Mouse (Mus musculus) cerebellum, adult 11-12 months (tissue): ENCODE measurements around the gene P4hb.
A peak's percentile ranks its signal among the peaks of the same experiment; 100 is the strongest.
"Not testable (repeated sequence)": the region's sequence is repeated elsewhere in the genome, so short reads cannot be mapped to it uniquely, and the experiment has no call there.

Experiments
- DNase-seq: peaks from one replicate; pipeline ENCODE4 v3.0.0; 2022

Gene P4hb

GRCm38 (mm10) chr11:120571122-120571521 is 1.9 kb downstream of the P4hb start:
- DNase-seq = no peak

GRCm38 (mm10) chr11:120568324-120568723 is 4.7 kb downstream of the P4hb start:
- no peak for DNase-seq

- DNase-seq = no peak
These were observed 7.9 kb downstream of the P4hb start for GRCm38 (mm10) chr11:120565114-120565513.

GRCm38 (mm10) chr11:120562949-120563348 is 10.1 kb downstream of the P4hb start:
- no peak for DNase-seq

GRCm38 (mm10) chr11:120560952-120561728 is 11.9 kb downstream of the P4hb start:
- DNase-seq = no peak

- DNase-seq = not testable (repeated sequence)
These were observed 14.2 kb downstream of the P4hb start for GRCm38 (mm10) chr11:120558843-120559242.

- DNase-seq = no peak
These were observed 17.8 kb downstream of the P4hb start for GRCm38 (mm10) chr11:120555260-120555659.

- DNase-seq = no peak
These were observed 18.2 kb downstream of the P4hb start for GRCm38 (mm10) chr11:120554834-120555233.

GRCm38 (mm10) chr11:120552736-120553135 is 20.3 kb downstream of the P4hb start:
- no peak for DNase-seq

- no peak for DNase-seq
These were observed 22.1 kb downstream of the P4hb start, which contains the start of gene Ppp1r27 for GRCm38 (mm10) chr11:120550810-120551440. TSS of gene Ppp1r27 (minus strand) at chr11:120551132.

- DNase-seq = peak; percentile 53
These were observed 22.9 kb downstream of the P4hb start for GRCm38 (mm10) chr11:120549986-120550809.

- DNase-seq = peak; percentile 93
These were observed 23.7 kb downstream of the P4hb start, which contains the start of gene Mcrip1 for GRCm38 (mm10) chr11:120549168-120549945. TSS of gene Mcrip1 (minus strand) at chr11:120549727.

GRCm38 (mm10) chr11:120548786-120549167 is 24.3 kb downstream of the P4hb start:
- no peak for DNase-seq

GRCm38 (mm10) chr11:120548214-120548613 is 24.8 kb downstream of the P4hb start:
- DNase-seq = no peak

- DNase-seq = no peak
These were observed 25.6 kb downstream of the P4hb start for GRCm38 (mm10) chr11:120547469-120547868.

- DNase-seq = no peak
These were observed 27.1 kb downstream of the P4hb start for GRCm38 (mm10) chr11:120545964-120546363.

- DNase-seq = no peak
These were observed 30.7 kb downstream of the P4hb start for GRCm38 (mm10) chr11:120542376-120542775.

GRCm38 (mm10) chr11:120541907-120542306 is 31.1 kb downstream of the P4hb start:
- no peak for DNase-seq

- DNase-seq = peak; percentile 45
These were observed 33.6 kb downstream of the P4hb start for GRCm38 (mm10) chr11:120539285-120540014.

GRCm38 (mm10) chr11:120538955-120539284 is 34.1 kb downstream of the P4hb start:
- no peak for DNase-seq

GRCm38 (mm10) chr11:120538485-120538884 is 34.6 kb downstream of the P4hb start:
- peak; percentile 92 for DNase-seq

- no peak for DNase-seq
These were observed 37.2 kb downstream of the P4hb start for GRCm38 (mm10) chr11:120535804-120536203.
